Mouse (Mus musculus) cerebellum, adult 2 months (tissue): Measurements from ENCODE around the gene Cables2.
"Not testable (repeated sequence)": the region's sequence is repeated elsewhere in the genome, so short reads cannot be mapped to it uniquely, and the experiment has no call there.

Experiments used
- CTCF ChIP-seq: fragments of 200-500 bp; IDR thresholded peaks from 2 replicates; pipeline ENCODE4 v1.5.1; 2011; ENCODE audit warnings: low read depth, mild to moderate bottlenecking, control low read depth, low read length, moderate library complexity, borderline replicate concordance; ENCODE audit not compliant: insufficient read depth
- POLR2A ChIP-seq: fragments of 200-500 bp; IDR thresholded peaks from 2 replicates; pipeline ENCODE4 v1.6.1; 2011; ENCODE audit warnings: low read length, control low read depth, borderline replicate concordance; ENCODE audit not compliant: insufficient read depth

- TF ChIP-seq CTCF, POLR2A: not testable (repeated sequence)
Observed at GRCm38 (mm10) chr2:180258951-180259484, 14.3 kb downstream of the Cables2 start.
